Mouse (Mus musculus) erythroblast, adult 5-6 weeks (primary cell): Measurements from ENCODE around the gene Syna. TPM values are rescaled to one million over a fixed set of nuclear protein-coding genes. Genes with fewer than 3 reads are reported as not detected.

Source experiments
- ATAC-seq: replicated peaks from 2 replicates; pipeline ENCODE4 v1.8.0; 2016; ENCODE audit warnings: moderate number of reproducible peaks, mild to moderate bottlenecking, moderate TSS enrichment, inconsistent platforms; ENCODE audit not compliant: poor library complexity, low FRiP score, severe bottlenecking
- total RNA-seq, 2 experiments: library from RNA; stranded (forward) in 1 of 2; stranded (reverse) in 1 of 2; fragments of 150-400 nt in 1 of 2; fragments of 200-764, 138-1000 nt in 1 of 2; gene quantifications; 2 replicates each; pipeline versions ENCODE4 v1.2.3 to v1.2.4; 2015 to 2017; ENCODE audit warnings: low replicate concordance in 2 of 2

Syna gene
- total RNA-seq (2015; ENCODE audit: low replicate concordance) (0.84 TPM in 1 of 2 replicates, not detected in the other), total RNA-seq (2017; ENCODE audit: low replicate concordance) (not detected in 2 replicates)

DNA sequence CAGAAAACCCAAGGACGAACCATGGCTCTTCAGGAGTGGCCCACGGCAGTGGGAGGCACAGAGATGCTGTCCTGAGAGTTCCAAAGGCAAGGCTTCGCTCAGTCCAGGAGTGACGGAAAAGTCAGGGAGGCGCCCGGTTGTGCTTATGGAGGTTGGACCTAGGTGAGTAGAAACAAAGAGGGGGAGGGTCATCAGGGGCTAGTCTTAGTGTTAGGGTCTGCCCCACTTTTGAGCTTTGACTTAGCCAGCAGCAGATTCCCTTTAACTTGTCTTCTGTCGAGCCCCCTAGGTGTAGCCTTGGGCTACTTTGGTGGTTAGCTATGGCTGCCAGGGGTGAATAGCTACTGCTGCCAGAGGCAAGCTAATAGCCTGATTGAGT lies at the start of gene Syna:
Gene Syna (minus strand): TSS at position 101 of the 379 bp plus-strand sequence.
- ATAC-seq = no peak

GRCm38 (mm10) chr5:134607121-134607520 lies 47.1 kb upstream of the Syna start:
- ATAC-seq = no peak

GRCm38 (mm10) chr5:134606314-134606713 lies 46.3 kb upstream of the Syna start:
- ATAC-seq = no peak

- ATAC-seq = no peak
These were observed 44.4 kb upstream of the Syna start for GRCm38 (mm10) chr5:134604376-134604775.

GRCm38 (mm10) chr5:134597711-134598110 lies 37.7 kb upstream of the Syna start:
- ATAC-seq = no peak

DNA sequence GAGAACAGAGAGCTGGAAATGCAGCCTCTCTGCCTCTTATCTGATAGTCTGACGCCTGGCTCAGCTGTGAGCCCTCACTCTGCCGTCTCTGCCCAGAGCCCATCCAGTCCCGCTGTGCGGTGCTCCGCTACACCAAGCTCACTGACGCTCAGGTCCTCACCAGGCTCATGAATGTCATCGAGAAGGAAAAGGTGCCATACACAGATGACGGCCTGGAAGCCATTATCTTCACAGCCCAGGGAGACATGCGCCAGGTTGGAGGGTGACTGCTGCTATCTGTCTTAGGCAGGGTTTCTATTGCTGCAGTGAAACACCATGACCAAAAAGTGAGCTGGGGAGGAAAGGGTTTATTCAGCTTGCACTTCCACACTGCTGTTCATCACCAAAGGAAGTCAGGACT lies 33.1 kb upstream of the Syna start:
- peak; percentile 88 for ATAC-seq

DNA sequence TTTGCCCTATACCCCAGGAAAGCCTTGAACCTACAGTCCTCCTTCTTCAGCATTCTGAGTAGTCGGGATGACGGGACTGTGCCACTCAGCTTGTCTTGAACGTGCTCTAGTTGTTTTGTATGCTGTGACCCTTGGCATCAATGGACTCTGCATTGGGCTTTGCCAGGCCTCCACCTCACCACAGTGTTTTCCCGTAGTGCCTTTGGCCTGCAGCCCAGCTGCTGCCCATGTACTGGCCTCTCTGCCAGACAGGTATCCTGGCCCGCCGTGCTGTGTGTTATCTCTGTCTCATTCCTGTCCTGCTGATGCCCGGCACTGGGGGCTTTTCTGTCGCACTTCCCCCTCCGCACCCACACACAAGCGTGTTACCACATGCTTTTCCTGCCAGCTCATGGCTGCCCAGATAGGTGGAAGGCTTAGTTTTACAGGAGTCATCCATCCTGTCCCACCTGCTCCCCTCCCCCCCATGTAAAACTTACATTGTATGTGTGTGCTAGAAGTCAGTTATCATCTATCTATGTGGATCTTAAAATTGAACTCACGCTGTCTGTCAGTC lies 32.1 kb upstream of the Syna start:
- no peak for ATAC-seq

GRCm38 (mm10) chr5:134589900-134590299 lies 29.9 kb upstream of the Syna start:
- ATAC-seq = no peak

DNA sequence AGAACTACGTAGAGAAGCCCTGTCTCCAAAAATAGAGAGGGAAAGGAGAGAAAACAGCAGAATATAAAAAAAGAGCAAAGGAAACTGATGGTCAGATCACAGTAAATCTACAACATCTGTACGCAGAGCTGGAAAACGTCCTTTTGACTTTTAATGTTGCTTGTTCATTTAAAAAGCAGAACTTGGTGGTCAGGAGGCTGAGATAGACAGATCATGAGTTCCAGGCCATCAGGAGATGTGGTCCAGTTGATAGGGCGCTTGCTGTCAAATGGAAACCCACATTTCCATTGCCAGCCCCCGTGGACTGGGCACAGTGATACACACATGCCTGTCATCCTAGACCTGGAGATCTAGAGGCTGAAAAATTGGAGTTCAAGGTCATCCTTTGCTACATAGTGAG lies 24.8 kb upstream of the Syna start:
- ATAC-seq = no peak

GRCm38 (mm10) chr5:134583884-134584213 lies 23.9 kb upstream of the Syna start:
- ATAC-seq = no peak

DNA sequence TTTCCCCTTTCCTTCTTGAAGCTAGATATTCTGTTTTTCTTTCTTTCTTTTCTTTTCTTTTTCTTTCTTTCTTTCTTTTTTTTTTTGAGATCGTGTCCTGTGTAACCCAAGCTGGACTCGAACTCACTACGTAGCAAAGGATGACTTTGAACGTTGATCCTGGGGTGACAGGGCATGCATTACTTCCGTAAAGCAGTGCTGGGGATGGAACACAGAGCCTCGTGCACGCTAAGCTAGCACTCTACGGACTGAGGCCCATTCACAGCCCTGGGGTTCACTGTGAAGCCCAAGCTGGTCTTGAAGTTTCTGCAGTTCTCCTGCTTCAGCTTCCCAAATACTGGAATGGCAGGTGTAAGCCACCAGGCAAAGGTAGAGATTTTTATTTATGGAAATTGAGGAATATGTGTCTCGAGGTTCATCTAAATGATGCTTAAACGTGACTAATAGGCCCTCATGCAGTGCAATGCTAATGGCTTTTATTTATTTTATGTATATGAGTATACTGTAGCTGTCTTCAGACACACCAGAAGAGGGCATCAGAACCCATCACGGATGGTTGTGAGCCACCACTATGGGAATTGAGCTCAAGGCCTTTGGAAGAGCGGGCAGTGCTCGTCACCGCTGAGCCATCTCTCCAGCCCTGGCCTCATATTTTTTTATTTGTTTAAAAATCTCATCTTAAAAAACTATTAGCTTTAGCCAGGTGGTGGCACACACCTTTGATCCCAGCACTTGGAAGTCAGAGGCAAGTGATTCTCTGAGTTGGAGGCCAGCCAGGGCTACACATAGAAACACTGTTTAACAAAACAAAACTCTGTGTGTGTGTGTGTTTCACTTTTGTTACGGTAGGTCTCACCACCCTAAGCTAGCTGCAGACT lies 23.3 kb upstream of the Syna start:
- no peak for ATAC-seq

DNA sequence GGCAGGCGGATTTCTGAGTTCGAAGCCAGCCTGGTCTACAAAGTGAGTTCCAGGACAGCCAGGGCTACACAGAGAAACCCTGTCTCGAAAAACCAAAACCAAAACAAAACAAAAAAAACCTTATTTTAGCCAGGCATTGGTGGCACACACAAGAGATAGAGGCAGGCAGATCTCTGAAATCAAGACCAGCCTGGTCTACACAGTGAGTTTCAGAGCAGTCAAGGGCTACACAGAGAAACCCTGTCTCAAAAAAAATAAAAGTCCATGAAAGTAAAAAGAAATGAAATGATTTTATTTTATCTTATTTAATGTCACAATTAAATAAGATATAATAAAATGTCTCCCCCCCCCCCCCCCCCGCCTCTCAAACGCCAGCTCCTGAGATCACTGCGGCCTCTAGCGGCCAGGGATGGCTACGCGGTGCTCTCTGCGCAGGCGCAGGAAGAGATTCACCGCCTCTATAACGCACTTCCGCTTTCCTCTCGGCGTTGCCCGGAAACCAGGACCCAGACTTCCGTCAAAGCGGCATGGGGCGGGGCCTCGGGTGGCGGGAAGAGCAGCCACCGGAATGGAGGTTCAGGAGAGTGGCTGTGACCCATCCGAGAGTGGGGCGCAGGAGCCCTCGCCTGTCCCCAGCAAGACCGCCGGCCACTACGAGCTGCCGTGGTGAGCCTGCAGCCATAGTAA lies 22.4 kb upstream of the Syna start:
- ATAC-seq = peak; percentile 99

DNA sequence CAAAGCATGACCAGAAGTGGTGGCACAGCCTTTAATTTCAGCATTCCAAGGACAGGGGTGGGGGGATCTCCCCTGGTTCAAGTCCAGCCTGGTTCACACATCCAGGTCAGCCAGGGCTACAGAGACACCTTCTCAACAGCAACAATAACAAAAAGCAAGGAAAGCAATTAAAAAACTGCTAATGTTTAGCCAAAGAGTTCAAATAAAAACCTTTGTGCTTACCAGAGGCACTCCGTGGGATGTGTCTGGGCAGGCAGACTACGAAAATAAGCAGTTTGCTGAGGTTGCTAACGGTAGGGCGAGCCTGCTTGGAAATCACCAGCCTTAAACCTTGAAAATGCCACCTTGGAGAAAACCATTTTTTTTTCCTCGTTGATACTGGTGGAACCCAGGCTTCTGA lies 21.2 kb upstream of the Syna start, which contains the start of gene Rfc2:
Gene Rfc2 (plus strand): TSS at position 221 of the 400 bp plus-strand sequence.
- no peak for ATAC-seq

- no peak for ATAC-seq
These were observed 19.2 kb upstream of the Syna start for GRCm38 (mm10) chr5:134579135-134579534.

GRCm38 (mm10) chr5:134577534-134577933 lies 17.6 kb upstream of the Syna start:
- no peak for ATAC-seq

DNA sequence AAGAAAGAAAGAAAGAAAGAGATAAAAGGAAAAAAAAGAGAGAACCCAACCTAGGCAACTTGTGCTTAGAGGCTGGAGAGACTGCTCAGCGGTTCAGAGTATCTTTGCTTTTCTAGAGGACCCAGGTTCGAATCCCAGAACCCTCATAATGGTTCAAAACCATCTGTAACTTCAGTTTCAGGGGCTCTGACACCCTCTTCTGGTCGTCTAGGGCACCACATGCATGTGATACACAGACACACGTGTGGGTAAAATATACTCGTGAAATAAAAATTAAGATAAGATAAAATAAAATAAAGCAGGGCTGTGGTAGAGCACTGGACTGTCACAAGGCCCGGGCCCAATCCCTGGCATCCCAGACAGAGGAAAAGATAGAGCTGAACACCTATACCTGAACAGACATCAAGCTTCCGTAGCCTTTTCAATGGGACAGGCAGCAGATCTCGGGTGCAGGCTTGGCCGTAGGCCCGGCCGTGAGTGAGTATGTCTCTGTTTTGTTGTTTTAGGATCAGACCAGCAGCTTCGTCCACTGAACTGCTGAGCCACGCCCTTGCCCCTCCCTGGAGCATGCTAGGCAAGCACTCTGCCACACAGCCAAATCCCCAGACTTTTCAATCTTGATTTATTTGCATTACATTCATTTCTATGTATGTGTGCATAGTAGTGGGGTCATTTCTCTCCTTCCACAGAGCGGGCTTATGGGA lies 16.7 kb upstream of the Syna start:
- peak; percentile 55; the same call in 1 of the 2 replicates for ATAC-seq

DNA sequence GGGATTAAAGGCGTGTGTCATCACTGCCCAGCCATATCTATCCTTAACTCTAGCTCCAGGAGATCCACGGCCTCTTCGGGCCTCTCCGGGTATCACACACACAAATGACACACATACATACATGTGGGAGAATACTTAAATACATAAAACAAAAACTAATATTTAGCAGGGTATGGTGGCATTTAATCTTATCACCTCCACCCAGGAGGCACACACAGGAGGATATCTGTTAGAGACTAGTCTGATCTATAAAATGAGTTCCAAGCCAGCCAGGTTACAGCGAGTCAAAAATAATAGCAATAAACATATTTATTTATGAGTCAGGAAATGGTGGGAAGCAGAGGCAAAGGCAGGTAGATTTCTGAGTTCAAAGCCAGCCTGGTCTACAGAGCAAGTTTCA lies 15.9 kb upstream of the Syna start:
- no peak for ATAC-seq

- 0 out of 2 replicates have a peak, but pooled peaks have one; percentile 24 for ATAC-seq
These were observed 12.7 kb upstream of the Syna start for GRCm38 (mm10) chr5:134572508-134573214.

GRCm38 (mm10) chr5:134571730-134572507 lies 11.9 kb upstream of the Syna start:
- ATAC-seq = peak; percentile 55; the same call in 1 of the 2 replicates
